Mouse (Mus musculus) duodenum, adult 2 months (tissue): ENCODE results near the gene 4930524J08Rik. TPM values are rescaled to one million over a fixed set of nuclear protein-coding genes. Genes with fewer than 3 reads are reported as not detected.

ENCODE experiments used
- polyA plus RNA-seq: library from polyadenylated mRNA; depleted of rRNA; stranded (reverse); fragments of >200 nt; gene quantifications from 2 replicates; pipeline ENCODE4 v1.2.3, GENCODE M21; 2012; ENCODE audit warnings: low replicate concordance; rRNA removed

The 4930524J08Rik gene
- polyA plus RNA-seq: 3.3 and 8.5 TPM in 2 replicates

DNA sequence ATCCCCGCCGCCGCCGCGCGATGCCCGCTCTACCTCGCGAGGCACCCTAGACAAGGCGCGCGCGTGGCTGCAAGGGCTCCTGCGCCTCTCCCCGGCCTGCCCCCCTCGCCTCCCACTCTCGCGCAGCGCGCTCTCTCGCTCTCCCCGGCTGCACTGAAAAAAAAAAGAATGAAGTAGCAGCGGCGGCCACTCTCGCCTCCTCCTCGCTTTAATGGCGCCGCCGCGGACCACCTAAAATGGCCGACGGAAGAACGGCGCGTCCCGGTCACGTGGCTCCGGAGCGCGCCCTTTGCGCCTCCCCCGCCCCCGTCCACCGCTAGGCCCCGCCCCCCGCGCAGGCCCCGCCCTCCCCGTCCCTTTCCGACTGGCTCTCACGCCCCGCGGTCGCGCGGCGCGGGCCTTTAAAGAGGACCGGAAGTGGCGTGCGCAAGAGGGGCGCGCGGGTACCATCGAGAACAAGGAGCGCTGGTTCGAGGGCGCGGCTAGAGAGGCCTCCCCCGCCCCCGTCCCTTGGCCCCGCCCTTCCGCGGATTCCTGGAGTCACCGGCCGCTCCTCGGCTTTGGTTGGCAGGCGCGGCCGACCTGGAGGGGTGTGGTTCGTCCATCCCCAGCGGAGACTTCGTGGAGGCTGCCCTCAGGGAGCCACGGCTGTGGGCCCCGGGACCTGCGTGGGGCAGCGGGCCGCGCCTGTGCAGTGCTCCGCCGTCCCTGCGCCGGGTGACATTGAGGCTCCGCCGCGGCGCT is at the start of gene 4930524J08Rik, which contains the start of gene Hnrnpd:
4930524J08Rik (plus strand) TSS at position 363 of the 744 bp plus-strand sequence.
Hnrnpd (minus strand) TSS at position 240 of the 744 bp plus-strand sequence.

Other genes starting within 250 kb of the 4930524J08Rik start
- 2.0 and 5.0 TPM in 2 replicates for gene Rasgef1b, start 250.0 kb upstream of the 4930524J08Rik start, polyA plus RNA-seq
- not detected in 2 replicates for gene Vamp9, start 72.8 kb upstream of the 4930524J08Rik start, polyA plus RNA-seq
- 36.1 and 92.1 TPM in 2 replicates for gene Hnrnpd, start 123 bp upstream of the 4930524J08Rik start, polyA plus RNA-seq
- gene Hnrnpdl, start 60.6 kb downstream of the 4930524J08Rik start, polyA plus RNA-seq: 31.6 and 40.0 TPM in 2 replicates
- 22.4 and 46.0 TPM in 2 replicates for gene Enoph1, start 60.9 kb downstream of the 4930524J08Rik start, polyA plus RNA-seq
- gene Tmem150c, start 180.7 kb downstream of the 4930524J08Rik start, polyA plus RNA-seq: 0.02 and 0.13 TPM in 2 replicates